Mouse (Mus musculus): Measurements from ENCODE around the gene Cntrl. TPM values are rescaled to one million over a fixed set of nuclear protein-coding genes. Genes with fewer than 3 reads are reported as not detected.

Gene Cntrl
- total RNA-seq (2014; fragmentation: Nextera tagmentation) (86.1 and 93.5 TPM in 2 replicates), total RNA-seq (2017) (62.7 and 70.5 TPM in 2 replicates), polyA plus RNA-seq (2012) (11.0 and 13.7 TPM in 2 replicates)

DNA sequence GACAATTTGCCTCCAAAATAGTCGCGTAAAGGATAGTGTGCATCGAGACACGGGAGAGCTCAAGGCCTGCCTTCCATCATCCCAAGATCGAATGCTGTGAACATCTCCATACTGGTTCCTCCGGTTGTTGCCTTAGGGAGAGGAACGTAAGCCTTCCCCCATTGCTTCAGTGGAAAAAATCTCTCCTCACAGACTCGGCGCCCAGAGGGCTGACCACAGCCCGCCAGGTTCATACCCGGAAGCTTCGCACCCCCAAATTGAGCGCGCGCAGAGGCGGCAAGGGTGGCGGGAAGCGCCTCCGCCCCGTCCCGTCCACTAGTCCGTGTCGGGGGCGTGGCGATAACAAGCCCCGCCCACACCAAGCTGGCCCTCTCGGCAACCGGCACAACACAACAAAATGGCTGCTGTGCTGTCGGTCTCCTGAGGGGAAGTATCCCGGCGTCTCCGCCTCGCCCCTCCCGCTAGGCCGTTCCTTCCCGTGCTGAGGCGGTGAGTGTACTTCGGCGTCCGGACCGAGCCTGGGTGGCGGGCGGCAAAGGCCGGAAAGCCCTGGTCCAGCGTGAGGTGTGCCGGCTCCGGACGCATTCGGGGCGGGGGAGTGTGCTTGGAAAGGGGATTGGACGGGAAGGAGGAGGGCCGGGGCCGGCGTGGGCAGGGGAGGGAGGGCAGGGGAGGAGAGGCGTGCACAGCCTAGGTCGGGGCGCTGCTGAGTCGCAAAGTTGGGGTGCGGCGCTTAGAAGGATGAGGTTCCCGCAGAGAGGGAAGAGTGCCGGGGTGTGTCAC lies at the start of gene Cntrl:
Cntrl (plus strand) TSS at position 352 of the 783 bp plus-strand sequence.
- peaks cover 21% of the 10 kb centered on the region for H3K36me3 ChIP-seq (replicated peaks)
- peak; percentile 81 for ATAC-seq (ENCODE audit: extremely low read depth, insufficient number of reproducible peaks, low FRiP score, poor library complexity, severe bottlenecking)

DNA sequence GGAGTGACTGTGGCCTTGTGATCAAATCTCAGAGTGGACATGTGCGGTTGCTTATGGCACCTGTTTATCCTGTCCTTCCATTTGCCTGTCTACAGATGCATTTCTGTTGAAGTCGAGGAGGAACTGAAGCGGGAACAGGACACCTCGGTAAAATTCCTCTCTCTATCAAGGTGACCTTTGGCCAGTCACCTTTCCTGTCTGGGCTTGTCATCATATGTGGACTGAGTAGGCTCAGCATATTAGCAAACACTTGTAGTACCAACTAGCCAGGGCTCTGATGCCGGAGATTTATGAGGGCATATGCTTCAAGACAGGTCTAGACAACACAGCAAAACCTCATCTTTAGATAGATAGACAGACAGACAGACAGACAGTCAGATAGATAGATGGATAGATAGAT lies 49.0 kb upstream of the Cntrl start:
- DNase-seq (ENCODE audit: low spot score) (no peak), ATAC-seq (ENCODE audit: extremely low read depth, insufficient number of reproducible peaks, low FRiP score, poor library complexity, severe bottlenecking) (no peak)
- no peaks in the 10 kb centered on the region; the same call in 1 of the 2 replicates for H3K4me1 ChIP-seq (ENCODE audit: insufficient read depth, low read depth, low read length)
- no peak overlapping the region for H3K4me3 ChIP-seq (ENCODE audit: low read depth, low read length)
- no peak for TF ChIP-seq GATA1 (IDR thresholded peaks at IDR 0.05; ENCODE audit: borderline replicate concordance, low read length)
- TF ChIP-seq TAL1 (conservative IDR thresholded peaks at IDR 0.05; ENCODE audit: low read depth, low read length), result no peak
- TF ChIP-seq GATA2 (IDR thresholded peaks at IDR 0.05; ENCODE audit: borderline replicate concordance, low read depth, low read length), result no peak
- no peak for TF ChIP-seq CTCF (IDR thresholded peaks at IDR 0.05; ENCODE audit: low read depth, low read length)
- TF ChIP-seq POLR2AphosphoS5 (IDR thresholded peaks at IDR 0.05; ENCODE audit: insufficient replicate concordance, low read depth, low read length), result no peak
- peaks cover 4% of the 10 kb centered on the region; the same call in 1 of the 2 replicates for H3K27me3 ChIP-seq (ENCODE audit: insufficient read depth, low read length)
- H3K9me3 ChIP-seq (replicated peaks), result no peaks in the 10 kb centered on the region
- H3K36me3 ChIP-seq (replicated peaks), result no peaks in the 10 kb centered on the region

More for the DNA sequence above, at the start of gene Cntrl:
- DNase-seq (ENCODE audit: low spot score), result peak; percentile 86
- H3K27me3 ChIP-seq (ENCODE audit: insufficient read depth, low read length), result no peaks in the 10 kb centered on the region
- peaks cover 39% of the 10 kb centered on the region for H3K4me1 ChIP-seq (ENCODE audit: insufficient read depth, low read depth, low read length)
- H3K4me3 ChIP-seq (ENCODE audit: low read depth, low read length), result peak within 1 kb of the TSS; percentile 86
- no peaks in the 10 kb centered on the region for H3K9me3 ChIP-seq (replicated peaks)
- TF ChIP-seq CTCF (IDR thresholded peaks at IDR 0.05; ENCODE audit: low read depth, low read length) (no peak), POLR2AphosphoS5 (IDR thresholded peaks at IDR 0.05; ENCODE audit: insufficient replicate concordance, low read depth, low read length) (no peak), GATA1 (IDR thresholded peaks at IDR 0.05; ENCODE audit: borderline replicate concordance, low read length) (no peak), GATA2 (IDR thresholded peaks at IDR 0.05; ENCODE audit: borderline replicate concordance, low read depth, low read length) (no peak), TAL1 (conservative IDR thresholded peaks at IDR 0.05; ENCODE audit: low read depth, low read length) (no peak)

DNA sequence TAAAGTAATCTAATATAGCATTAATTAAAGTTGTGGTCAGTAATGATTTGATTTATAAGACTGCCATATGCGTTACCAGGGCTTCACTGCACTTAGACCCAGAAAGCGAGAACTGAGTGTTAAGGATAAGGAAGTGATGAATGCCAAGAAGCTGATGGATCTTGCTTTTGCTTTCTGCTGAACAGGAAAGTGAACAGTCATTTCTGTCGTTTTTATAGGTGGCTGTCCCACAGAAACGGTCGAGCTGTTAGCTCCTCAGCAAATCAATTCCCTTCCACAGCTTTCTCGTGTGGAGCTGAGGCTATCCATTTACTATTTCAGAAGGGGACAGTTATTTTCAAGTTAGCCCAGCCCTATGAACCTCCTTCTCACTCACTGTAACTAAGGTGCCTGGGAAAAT lies 48.4 kb upstream of the Cntrl start:
- Histone ChIP-seq H3K4me1 (ENCODE audit: insufficient read depth, low read depth, low read length) (no peaks in the 10 kb centered on the region; the same call in 1 of the 2 replicates), H3K9me3 (replicated peaks) (no peaks in the 10 kb centered on the region), H3K36me3 (replicated peaks) (no peaks in the 10 kb centered on the region), H3K4me3 (ENCODE audit: low read depth, low read length) (no peak overlapping the region), H3K27me3 (ENCODE audit: insufficient read depth, low read length) (peaks cover 4% of the 10 kb centered on the region; the same call in 1 of the 2 replicates)
- DNase-seq (ENCODE audit: low spot score) (no peak), ATAC-seq (ENCODE audit: extremely low read depth, insufficient number of reproducible peaks, low FRiP score, poor library complexity, severe bottlenecking) (no peak)
- TF ChIP-seq GATA1 (IDR thresholded peaks at IDR 0.05; ENCODE audit: borderline replicate concordance, low read length) (no peak), GATA2 (IDR thresholded peaks at IDR 0.05; ENCODE audit: borderline replicate concordance, low read depth, low read length) (no peak), POLR2AphosphoS5 (IDR thresholded peaks at IDR 0.05; ENCODE audit: insufficient replicate concordance, low read depth, low read length) (no peak), CTCF (IDR thresholded peaks at IDR 0.05; ENCODE audit: low read depth, low read length) (no peak), TAL1 (conservative IDR thresholded peaks at IDR 0.05; ENCODE audit: low read depth, low read length) (no peak)

DNA sequence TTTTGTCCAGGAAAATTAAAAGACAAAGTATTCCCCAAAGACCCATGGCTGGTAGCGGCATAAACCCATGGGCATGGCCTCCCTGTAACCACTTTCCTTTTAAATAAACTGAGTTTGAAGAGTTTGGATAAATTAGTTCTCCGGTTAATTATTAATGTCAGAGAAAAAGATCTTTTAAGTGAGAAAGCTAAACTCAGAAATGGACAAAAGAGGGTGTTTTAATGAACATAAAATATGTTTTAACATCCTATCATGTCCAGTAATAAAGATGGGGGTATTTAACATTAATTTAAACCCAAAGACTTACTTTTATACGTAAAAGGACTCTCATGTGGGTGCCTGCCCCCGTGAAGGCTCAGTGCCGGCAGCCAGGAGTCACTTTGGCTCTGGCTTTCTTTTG lies 48.0 kb upstream of the Cntrl start, which contains the start of gene Hc:
Hc (minus strand) TSS at position 101 of the 400 bp plus-strand sequence.
- ATAC-seq (ENCODE audit: extremely low read depth, insufficient number of reproducible peaks, low FRiP score, poor library complexity, severe bottlenecking), result no peak
- no peaks in the 10 kb centered on the region for H3K36me3 ChIP-seq (replicated peaks)
- no peak for DNase-seq (ENCODE audit: low spot score)
- TF ChIP-seq POLR2AphosphoS5 (IDR thresholded peaks at IDR 0.05; ENCODE audit: insufficient replicate concordance, low read depth, low read length) (no peak), TAL1 (conservative IDR thresholded peaks at IDR 0.05; ENCODE audit: low read depth, low read length) (no peak), GATA1 (IDR thresholded peaks at IDR 0.05; ENCODE audit: borderline replicate concordance, low read length) (no peak), CTCF (IDR thresholded peaks at IDR 0.05; ENCODE audit: low read depth, low read length) (no peak), GATA2 (IDR thresholded peaks at IDR 0.05; ENCODE audit: borderline replicate concordance, low read depth, low read length) (no peak)
- H3K4me3 ChIP-seq (ENCODE audit: low read depth, low read length), result no peak within 1 kb of the TSS
- H3K9me3 ChIP-seq (replicated peaks), result no peaks in the 10 kb centered on the region
- H3K4me1 ChIP-seq (ENCODE audit: insufficient read depth, low read depth, low read length), result no peaks in the 10 kb centered on the region; the same call in 1 of the 2 replicates
- H3K27me3 ChIP-seq (ENCODE audit: insufficient read depth, low read length), result peaks cover 4% of the 10 kb centered on the region; the same call in 1 of the 2 replicates

DNA sequence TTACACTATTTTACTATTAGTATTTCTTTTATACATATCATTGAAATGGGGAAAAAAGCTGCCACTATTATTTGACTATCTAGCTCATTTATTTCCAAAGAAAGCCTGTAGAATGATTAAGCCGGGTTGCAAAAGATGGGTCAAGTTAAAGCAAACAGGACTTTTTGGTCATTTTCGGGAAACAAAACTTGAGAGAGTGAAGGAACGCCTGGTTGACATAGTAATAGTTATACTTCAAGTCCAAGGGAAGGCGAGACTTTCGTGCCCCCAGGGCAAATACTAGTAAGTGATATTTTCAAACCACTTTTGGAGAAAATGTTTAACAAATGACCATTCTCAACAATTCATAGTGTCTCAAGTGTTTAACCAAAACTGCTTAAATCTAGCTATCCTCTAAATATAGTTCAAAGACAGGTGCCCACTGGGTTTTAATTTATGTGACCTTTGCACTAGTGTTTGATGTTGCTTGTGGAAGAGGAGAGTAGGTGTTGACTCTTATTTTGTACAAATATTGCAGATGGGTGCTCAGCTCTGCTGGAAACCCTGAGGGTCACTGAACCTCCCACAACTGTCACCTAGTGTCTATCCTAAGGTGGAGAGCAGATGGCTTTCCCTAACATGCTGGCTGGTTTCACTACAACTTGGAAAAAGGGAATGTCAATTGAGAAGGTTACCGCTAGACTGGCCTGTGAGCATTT lies 45.8 kb upstream of the Cntrl start:
- no peak for ATAC-seq (ENCODE audit: extremely low read depth, insufficient number of reproducible peaks, low FRiP score, poor library complexity, severe bottlenecking)
- Histone ChIP-seq H3K4me1 (ENCODE audit: insufficient read depth, low read depth, low read length) (no peaks in the 10 kb centered on the region; the same call in 1 of the 2 replicates), H3K9me3 (replicated peaks) (no peaks in the 10 kb centered on the region), H3K4me3 (ENCODE audit: low read depth, low read length) (no peak overlapping the region), H3K27me3 (ENCODE audit: insufficient read depth, low read length) (peaks cover 4% of the 10 kb centered on the region; the same call in 1 of the 2 replicates), H3K36me3 (replicated peaks) (no peaks in the 10 kb centered on the region)
- DNase-seq (ENCODE audit: low spot score), result no peak
- TF ChIP-seq CTCF (IDR thresholded peaks at IDR 0.05; ENCODE audit: low read depth, low read length) (no peak), GATA1 (IDR thresholded peaks at IDR 0.05; ENCODE audit: borderline replicate concordance, low read length) (no peak), TAL1 (conservative IDR thresholded peaks at IDR 0.05; ENCODE audit: low read depth, low read length) (no peak), GATA2 (IDR thresholded peaks at IDR 0.05; ENCODE audit: borderline replicate concordance, low read depth, low read length) (no peak), POLR2AphosphoS5 (IDR thresholded peaks at IDR 0.05; ENCODE audit: insufficient replicate concordance, low read depth, low read length) (no peak)

Data from G1E (cell line).